Mouse (Mus musculus): Measurements from ENCODE around the gene Tmem163. TPM values are rescaled to one million over a fixed set of nuclear protein-coding genes. Genes with fewer than 3 reads are reported as not detected.

The Tmem163 gene
- polyA plus RNA-seq (2014; fragmentation: Illumina TruSeq; extraction: RNeasy Lipid Tissue Mini Kit (QIAGEN cat#74804)) = not detected

GRCm38 (mm10) chr1:127679498-127680133, at the start of gene Tmem163:
Tmem163 (minus strand) TSS chr1:127679548.

GRCm38 (mm10) chr1:127729096-127729495, 49.7 kb upstream of the Tmem163 start, which contains the start of gene Acmsd:
Acmsd (plus strand) TSS chr1:127729413.

Other genes starting within 250 kb of the Tmem163 start
- not detected for gene Acmsd, start 49.9 kb upstream of the Tmem163 start, polyA plus RNA-seq (2014; fragmentation: Illumina TruSeq; extraction: RNeasy Lipid Tissue Mini Kit (QIAGEN cat#74804))
- 61.7 TPM for gene Ccnt2, start 94.6 kb upstream of the Tmem163 start, polyA plus RNA-seq (2014; fragmentation: Illumina TruSeq; extraction: RNeasy Lipid Tissue Mini Kit (QIAGEN cat#74804))
- 1.7 TPM for gene Map3k19, start 175.5 kb upstream of the Tmem163 start, polyA plus RNA-seq (2014; fragmentation: Illumina TruSeq; extraction: RNeasy Lipid Tissue Mini Kit (QIAGEN cat#74804))
- 56.1 TPM for gene Rab3gap1, start 189.2 kb upstream of the Tmem163 start, polyA plus RNA-seq (2014; fragmentation: Illumina TruSeq; extraction: RNeasy Lipid Tissue Mini Kit (QIAGEN cat#74804))